Mouse (Mus musculus) forebrain, postnatal 0 days (tissue): ENCODE measurements around the gene Olfr401. TPM values are rescaled to one million over a fixed set of nuclear protein-coding genes. Genes with fewer than 3 reads are reported as not detected.

Experiments used
- ATAC-seq: fragments of 200-750 bp; cut with Nextera tagmentation; 2 replicates; pipeline ENCODE4 v1.8.0; 2017; ENCODE audit warnings: mild to moderate bottlenecking, moderate library complexity
- DNase-seq: peaks from one replicate; pipeline ENCODE4 v3.0.0-alpha.2; 2015
- H3K27ac ChIP-seq: fragments of 300-500 bp; sonication (generic); 2 replicates; pipeline ENCODE4 v1.5.1; 2014; ENCODE audit warnings: low read depth, mild to moderate bottlenecking, antibody characterized with exemption, low read length, moderate library complexity, mixed read lengths
- H3K27me3 ChIP-seq: fragments of 300-500 bp; sonication (generic); 2 replicates; pipeline ENCODE4 v1.6.1; 2014; ENCODE audit warnings: mild to moderate bottlenecking, low read length, mixed read lengths; ENCODE audit not compliant: insufficient read depth
- H3K36me3 ChIP-seq: fragments of 300-500 bp; sonication (generic); 2 replicates; pipeline ENCODE4 v1.6.1; 2014; ENCODE audit warnings: mild to moderate bottlenecking, moderate library complexity; ENCODE audit not compliant: insufficient read depth
- H3K4me1 ChIP-seq: fragments of 300-500 bp; sonication (generic); 2 replicates; pipeline ENCODE4 v1.6.1; 2014; ENCODE audit warnings: antibody characterized with exemption; ENCODE audit not compliant: insufficient read depth
- H3K4me2 ChIP-seq: fragments of 300-500 bp; sonication (generic); 2 replicates; pipeline ENCODE4 v1.6.1; 2014; ENCODE audit warnings: low read depth, mild to moderate bottlenecking, moderate library complexity
- H3K4me3 ChIP-seq: fragments of 300-500 bp; sonication (generic); 2 replicates; pipeline ENCODE4 v1.5.1; 2014; ENCODE audit warnings: low read depth, low read length, mixed read lengths
- H3K9ac ChIP-seq: fragments of 300-500 bp; sonication (generic); 2 replicates; pipeline ENCODE4 v1.6.1; 2014; ENCODE audit warnings: mild to moderate bottlenecking
- H3K9me3 ChIP-seq: fragments of 300-500 bp; sonication (generic); 2 replicates; pipeline ENCODE4 v1.6.1; 2016; ENCODE audit warnings: low read length
- CTCF ChIP-seq: sonication (generic); IDR thresholded peaks from 2 replicates; pipeline ENCODE4 v1.5.1; 2016; ENCODE audit warnings: antibody characterized with exemption, control low read depth, low read depth
- WGBS: fragments of 180-500 bp; shearing (Covaris S2); extraction: QIAGEN DNeasy Blood & Tissue Kit; methylation state at CpG from one replicate; pipeline ENCODE4 v1.1.7; 2014; 5-methylcytosine and 5-hydroxymethylcytosine counted together
- polyA plus RNA-seq: library from polyadenylated mRNA; unstranded; fragments of >200 nt; fragmentation: Nextera tagmentation; extraction: Ambion mirVana; gene quantifications from 2 replicates; pipeline ENCODE4 v1.2.1, GENCODE M21; 2015
- total RNA-seq: library from RNA; depleted of rRNA; stranded (reverse); fragments of >200 nt; gene quantifications from 2 replicates; pipeline ENCODE4 v1.2.3, GENCODE M21; 2014; rRNA removed

The Olfr401 gene
- total and polyA plus RNA-seq, 2 experiments from 2014 or later = not detected

- no peaks in the 10 kb centered on the region for H3K27me3 ChIP-seq
- WGBS = 55% methylated on average over 3 of the region's 3 CpGs
- H3K4me1 ChIP-seq = no peaks in the 10 kb centered on the region
- no peak for DNase-seq
- H3K4me3 ChIP-seq = no peak within 1 kb of the TSS
- no peak within 1 kb of the TSS for H3K4me2 ChIP-seq
- H3K9me3 ChIP-seq = no peaks in the 10 kb centered on the region
- no peak within 1 kb of the TSS for H3K9ac ChIP-seq
- H3K36me3 ChIP-seq = no peaks in the 10 kb centered on the region
- no peak for TF ChIP-seq CTCF
- ATAC-seq = no peak
- no peak within 1 kb of the TSS for H3K27ac ChIP-seq
Observed at GRCm38 (mm10) chr11:74153229-74153628, 39.7 kb downstream of the Olfr401 start, which contains the start of gene Olfr402. Gene Olfr402, plus strand, starts transcription at chr11:74153529.

GRCm38 (mm10) chr11:74168771-74169170 lies 55.3 kb downstream of the Olfr401 start:
- ATAC-seq (no peak), DNase-seq (no peak)

More at GRCm38 (mm10) chr11:74168771-74169170, 55.3 kb downstream of the Olfr401 start:
- Histone ChIP-seq H3K27ac (no peak overlapping the region), H3K4me2 (no peak overlapping the region), H3K9me3 (no peaks in the 10 kb centered on the region), H3K27me3 (no peaks in the 10 kb centered on the region), H3K9ac (no peak overlapping the region), H3K4me1 (no peaks in the 10 kb centered on the region), H3K36me3 (no peaks in the 10 kb centered on the region), H3K4me3 (no peak overlapping the region)
- TF ChIP-seq CTCF = no peak

Other genes starting within 250 kb of the Olfr401 start
- not detected in 2 replicates for gene Olfr394, start 222.9 kb upstream of the Olfr401 start, total RNA-seq
- gene Olfr394, start 222.9 kb upstream of the Olfr401 start, polyA plus RNA-seq = not detected in 2 replicates
- not detected in 2 replicates for gene Olfr395, start 204.4 kb upstream of the Olfr401 start, total RNA-seq
- gene Olfr395, start 204.4 kb upstream of the Olfr401 start, polyA plus RNA-seq = not detected in 2 replicates
- gene Olfr23, start 177.0 kb upstream of the Olfr401 start, total RNA-seq = not detected in 2 replicates
- gene Olfr23, start 177.0 kb upstream of the Olfr401 start, polyA plus RNA-seq = not detected in 2 replicates
- not detected in 2 replicates for gene Olfr397, start 152.9 kb upstream of the Olfr401 start, total RNA-seq
- not detected in 2 replicates for gene Olfr397, start 152.9 kb upstream of the Olfr401 start, polyA plus RNA-seq
- not detected in 2 replicates for gene Olfr398, start 123.3 kb upstream of the Olfr401 start, total RNA-seq
- not detected in 2 replicates for gene Olfr398, start 123.3 kb upstream of the Olfr401 start, polyA plus RNA-seq
- gene Olfr139, start 57.2 kb upstream of the Olfr401 start, total RNA-seq = not detected in 2 replicates
- not detected in 2 replicates for gene Olfr139, start 57.2 kb upstream of the Olfr401 start, polyA plus RNA-seq
- gene Olfr399, start 57.1 kb upstream of the Olfr401 start, total RNA-seq = not detected in 2 replicates
- gene Olfr399, start 57.1 kb upstream of the Olfr401 start, polyA plus RNA-seq = not detected in 2 replicates
- gene Zfp616, start 43.8 kb upstream of the Olfr401 start, total RNA-seq = not detected in 2 replicates
- not detected in 2 replicates for gene Zfp616, start 43.8 kb upstream of the Olfr401 start, polyA plus RNA-seq
- not detected in 2 replicates for gene Olfr402, start 39.8 kb downstream of the Olfr401 start, total RNA-seq
- not detected in 2 replicates for gene Olfr402, start 39.8 kb downstream of the Olfr401 start, polyA plus RNA-seq
- gene Olfr403, start 72.5 kb downstream of the Olfr401 start, total RNA-seq = not detected in 2 replicates
- gene Olfr403, start 72.5 kb downstream of the Olfr401 start, polyA plus RNA-seq = not detected in 2 replicates
- not detected in 2 replicates for gene Olfr43, start 97.7 kb downstream of the Olfr401 start, total RNA-seq
- not detected in 2 replicates for gene Olfr43, start 97.7 kb downstream of the Olfr401 start, polyA plus RNA-seq
- gene Olfr406, start 146.1 kb downstream of the Olfr401 start, total RNA-seq = not detected in 2 replicates
- not detected in 2 replicates for gene Olfr406, start 146.1 kb downstream of the Olfr401 start, polyA plus RNA-seq
- not detected in 2 replicates for gene Olfr59, start 170.0 kb downstream of the Olfr401 start, total RNA-seq
- gene Olfr59, start 170.0 kb downstream of the Olfr401 start, polyA plus RNA-seq = not detected in 2 replicates
- not detected in 2 replicates for gene Olfr410, start 224.3 kb downstream of the Olfr401 start, total RNA-seq
- gene Olfr410, start 224.3 kb downstream of the Olfr401 start, polyA plus RNA-seq = not detected in 2 replicates
- gene Olfr411, start 238.9 kb downstream of the Olfr401 start, total RNA-seq = not detected in 2 replicates
- not detected in 2 replicates for gene Olfr411, start 238.9 kb downstream of the Olfr401 start, polyA plus RNA-seq
- gene Olfr412, start 248.4 kb downstream of the Olfr401 start, total RNA-seq = not detected in 2 replicates
- not detected in 2 replicates for gene Olfr412, start 248.4 kb downstream of the Olfr401 start, polyA plus RNA-seq